Mouse (Mus musculus) lung, postnatal 4 days (tissue): ENCODE results near the gene Dcaf12l1.
A peak's percentile ranks its signal among the peaks of the same experiment; 100 is the strongest.
"Not testable (repeated sequence)": the region's sequence is repeated elsewhere in the genome, so short reads cannot be mapped to it uniquely, and the experiment has no call there.

Experiments
- DNase-seq, 2 experiments: peaks; one replicate each; pipeline ENCODE4 v3.0.0; 2021

The Dcaf12l1 gene

GRCm38 (mm10) chrX:44789761-44790411 is at the start of gene Dcaf12l1:
TSS of gene Dcaf12l1 (minus strand) at chrX:44790197.
- peak; percentile 29 to 37 for DNase-seq

- not testable (repeated sequence) for DNase-seq
Measured at GRCm38 (mm10) chrX:44809356-44809755, 19.4 kb upstream of the Dcaf12l1 start.

GRCm38 (mm10) chrX:44789036-44789760 is 799 bp downstream of the Dcaf12l1 start:
- no peak for DNase-seq
